Mouse (Mus musculus) c-Kit-negative CD71-positive TER-119-positive erythroid progenitor cells, embryonic 14.5 days (primary cell): ENCODE results near the gene Zdhhc23.

Source experiments
- DNase-seq: peaks from one replicate; pipeline ENCODE4 v3.0.0-alpha.2; 2013; ENCODE audit warnings: low read depth, low spot score

The Zdhhc23 gene

DNA sequence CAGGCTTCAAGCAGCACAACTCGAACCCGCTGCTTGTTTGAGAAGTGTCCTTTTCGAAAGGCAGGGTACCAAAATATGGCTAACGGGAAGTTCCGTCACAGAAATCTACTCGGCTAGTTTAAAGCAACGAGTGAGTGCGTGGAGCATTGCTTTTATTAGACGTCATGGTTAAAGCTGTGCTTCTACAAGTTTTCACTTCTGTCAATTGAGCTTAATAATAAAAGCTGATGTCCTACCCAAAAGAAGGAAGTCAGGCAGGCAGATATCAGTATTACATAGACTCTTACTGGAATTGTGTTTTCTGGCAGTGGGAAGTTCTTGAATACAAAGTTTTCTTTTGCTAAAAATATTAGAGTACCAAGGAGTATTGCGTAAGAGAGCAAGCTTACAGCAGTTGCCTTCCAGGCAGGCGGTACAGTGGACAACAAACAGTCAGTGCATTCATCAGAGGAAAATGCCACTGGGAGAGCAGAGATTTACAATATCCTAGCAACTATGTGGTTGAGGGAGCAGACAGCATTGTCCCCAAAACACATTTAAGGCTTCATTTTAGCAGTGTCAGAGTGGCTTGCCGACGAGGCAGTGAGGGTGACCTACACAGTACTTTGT is 13.7 kb downstream of the Zdhhc23 start:
- no peak for DNase-seq

DNA sequence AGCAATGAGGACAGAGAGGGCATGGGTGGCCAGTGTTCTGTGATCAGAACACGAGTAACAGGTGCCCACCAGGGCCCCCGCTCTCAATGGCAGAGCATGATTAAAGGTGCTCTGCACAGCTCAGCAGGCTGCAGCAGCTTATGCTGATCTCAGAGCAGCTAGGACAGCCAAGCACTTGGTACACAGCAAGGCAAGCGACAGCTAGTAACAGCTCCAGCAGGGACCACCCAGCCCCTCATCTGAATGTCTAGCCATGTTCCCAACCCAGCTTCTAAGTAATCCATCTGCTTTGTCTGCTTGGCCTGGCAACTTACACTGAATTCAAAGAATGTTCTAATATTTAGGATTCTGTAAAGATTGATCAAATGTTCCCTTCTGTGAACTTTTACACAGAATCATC is 15.8 kb downstream of the Zdhhc23 start:
- no peak for DNase-seq

DNA sequence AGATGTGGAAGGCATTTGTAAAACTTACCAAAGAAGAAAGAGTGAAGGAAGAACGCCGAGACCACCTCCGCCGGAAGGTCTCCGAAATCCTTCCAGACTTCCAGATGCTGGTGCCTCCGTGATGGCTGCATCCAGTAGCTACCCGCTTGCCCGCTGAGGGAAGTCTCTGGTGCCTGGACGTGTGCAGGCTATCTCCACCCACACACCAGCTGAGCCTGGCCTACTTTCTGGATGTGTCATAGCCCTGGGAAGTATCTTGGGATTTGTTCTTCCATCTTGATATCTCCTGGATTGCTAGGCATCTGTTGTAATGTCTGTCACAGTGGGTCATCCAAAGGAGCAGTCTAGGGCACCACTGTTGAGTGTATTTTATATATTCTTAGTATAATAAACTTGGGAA is 16.3 kb downstream of the Zdhhc23 start:
- DNase-seq: no peak

DNA sequence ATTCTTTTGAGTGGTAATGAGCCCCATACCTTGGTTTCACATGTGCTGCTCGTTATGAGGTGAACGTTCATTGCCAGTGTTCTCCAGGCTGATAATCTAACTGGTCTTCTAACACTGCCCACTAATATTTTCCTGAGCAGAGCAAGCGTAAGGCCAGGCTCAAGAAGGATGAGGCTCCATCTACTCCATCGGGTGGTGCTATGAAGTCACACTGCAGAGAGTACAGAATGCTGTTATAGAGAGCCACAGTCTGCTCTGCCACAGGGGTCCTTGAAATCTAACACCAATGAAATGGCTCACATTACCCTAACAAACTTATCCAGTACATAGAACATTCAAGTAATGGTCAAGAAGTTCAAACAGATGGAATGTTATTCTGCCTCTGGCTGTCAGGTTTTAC is 21.6 kb downstream of the Zdhhc23 start:
- no peak for DNase-seq

DNA sequence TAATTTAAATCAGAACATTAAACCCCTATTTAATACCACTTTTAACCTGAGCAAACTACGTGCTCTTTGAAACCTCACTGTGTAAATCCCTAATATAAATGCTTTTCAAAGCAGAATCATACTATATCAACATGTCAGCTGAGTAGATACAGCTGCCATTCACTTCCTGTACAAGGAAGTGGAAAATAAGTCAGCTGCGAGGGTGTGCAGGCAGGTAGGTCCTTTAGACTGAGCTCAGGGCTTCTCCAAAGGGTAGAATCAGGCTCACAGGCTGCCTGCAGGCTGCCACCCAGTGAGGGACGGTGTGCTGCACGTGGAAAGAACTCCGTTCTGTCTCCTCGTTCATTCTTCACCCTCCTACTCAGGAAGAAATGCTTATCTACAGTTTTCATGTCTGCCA is 24.7 kb downstream of the Zdhhc23 start:
- no peak for DNase-seq

DNA sequence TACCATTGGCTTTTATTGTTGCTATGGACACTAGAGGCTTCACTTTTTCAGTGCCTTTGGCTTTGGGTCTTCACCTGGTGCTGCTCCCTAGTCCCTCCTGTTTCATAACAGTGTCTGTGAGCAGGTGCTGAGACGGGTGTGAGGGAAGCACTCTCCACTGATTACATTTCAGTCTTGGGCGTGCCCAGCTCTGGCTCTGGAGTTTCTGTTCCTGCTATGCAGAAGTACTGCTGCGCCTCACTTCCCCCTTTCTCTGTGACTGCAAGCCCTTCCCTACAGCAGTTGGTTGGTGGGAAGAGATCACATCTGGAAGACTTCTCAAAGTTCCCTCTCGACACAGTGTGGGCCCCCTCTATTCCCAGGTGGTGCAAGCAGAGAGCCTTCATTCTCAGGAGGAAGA is 28.0 kb downstream of the Zdhhc23 start:
- no peak for DNase-seq

DNA sequence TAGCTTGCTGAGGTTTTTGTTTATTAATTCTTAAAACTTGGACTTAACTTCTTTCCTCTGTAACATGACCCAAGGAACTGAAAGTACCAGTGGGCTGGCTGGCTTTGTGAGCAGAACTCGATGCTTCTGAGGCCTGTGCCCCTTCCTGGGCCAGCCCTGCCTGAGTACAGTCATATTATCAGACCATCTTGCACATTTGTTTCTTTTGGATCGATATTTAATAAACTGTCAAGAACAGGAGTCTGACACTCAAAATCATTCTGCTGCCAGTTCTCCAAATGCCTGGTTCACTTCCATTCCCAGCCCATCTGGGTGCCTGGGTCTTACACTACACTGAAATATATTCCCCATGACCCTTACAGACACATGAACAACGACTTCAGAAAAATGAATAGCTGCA is 33.7 kb downstream of the Zdhhc23 start:
- DNase-seq: no peak

DNA sequence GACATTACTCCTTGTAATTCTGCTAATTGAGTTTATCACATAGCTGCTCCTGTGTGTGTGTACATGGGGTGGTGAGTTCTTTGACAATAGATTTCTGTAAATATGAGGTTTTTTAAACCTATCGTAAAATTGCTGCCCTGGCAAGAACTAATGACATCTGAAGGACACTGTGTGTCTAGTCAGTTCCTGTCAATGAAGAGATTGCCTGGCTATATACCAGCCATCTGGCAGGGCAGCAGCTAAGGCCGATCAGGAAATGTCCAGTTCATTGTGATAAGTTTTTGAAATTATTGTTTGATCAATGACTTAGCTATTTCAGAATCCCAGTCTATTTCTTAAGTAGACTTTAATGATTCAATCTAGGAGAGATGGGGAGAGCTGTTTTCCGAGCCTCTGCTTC is 34.2 kb downstream of the Zdhhc23 start:
- no peak for DNase-seq

DNA sequence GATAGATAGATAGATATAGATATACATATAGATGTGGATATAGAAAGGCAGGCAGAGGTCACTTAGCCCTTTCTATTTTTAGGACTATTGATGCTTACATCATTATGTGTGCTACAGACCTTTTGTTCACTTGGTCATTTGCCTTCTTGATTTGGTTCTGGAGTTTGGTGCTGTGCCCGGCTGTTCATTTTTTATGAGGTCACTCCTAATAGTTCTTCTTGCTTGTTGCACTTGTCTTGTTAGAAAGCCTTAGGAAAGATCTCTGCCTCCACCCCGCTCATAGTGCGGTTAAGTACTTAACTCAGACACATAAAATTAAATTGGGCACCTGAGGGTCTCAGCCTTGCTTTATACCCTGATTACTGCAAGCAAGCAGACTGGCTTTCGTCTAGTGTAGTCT is 38.7 kb downstream of the Zdhhc23 start:
- DNase-seq: no peak

DNA sequence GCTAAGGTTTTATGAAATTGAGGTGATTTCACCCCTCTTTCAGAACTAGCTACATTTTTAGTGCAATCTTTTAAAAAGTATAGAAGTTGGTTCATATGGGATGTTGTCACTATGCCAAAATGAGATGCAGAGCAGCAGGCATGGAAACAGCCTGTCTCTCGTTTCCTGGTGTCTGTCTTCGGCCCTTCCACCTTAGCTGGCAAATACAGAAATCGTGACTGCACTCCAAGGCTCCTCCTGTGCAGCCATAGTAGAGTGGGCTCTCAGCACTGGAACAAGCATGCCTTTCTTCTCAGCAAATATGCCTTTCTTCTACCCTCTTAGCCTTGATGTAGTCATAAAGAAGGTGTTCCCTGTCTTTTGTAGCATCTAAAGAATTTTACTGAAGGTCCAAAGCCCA is 43.7 kb downstream of the Zdhhc23 start:
- no peak for DNase-seq

DNA sequence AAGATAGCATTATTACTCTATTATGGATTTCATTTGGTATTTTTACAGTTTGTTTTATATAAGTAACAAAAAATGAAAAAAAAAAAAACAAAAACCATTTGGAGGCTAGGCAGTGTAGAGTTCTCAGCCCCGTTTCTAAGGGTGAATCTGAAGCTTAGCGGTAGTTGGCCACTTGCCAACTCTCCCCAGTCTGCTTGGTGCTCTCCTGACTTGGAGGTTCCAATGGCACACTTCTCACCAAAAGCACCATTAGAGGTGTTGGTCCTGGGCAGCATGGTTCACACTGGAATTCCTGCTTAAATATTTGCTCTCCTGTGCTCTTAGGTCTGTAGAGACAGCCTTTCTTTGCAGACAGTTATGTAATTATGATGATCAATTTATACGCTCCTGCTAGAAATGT is 44.2 kb downstream of the Zdhhc23 start:
- no peak for DNase-seq

DNA sequence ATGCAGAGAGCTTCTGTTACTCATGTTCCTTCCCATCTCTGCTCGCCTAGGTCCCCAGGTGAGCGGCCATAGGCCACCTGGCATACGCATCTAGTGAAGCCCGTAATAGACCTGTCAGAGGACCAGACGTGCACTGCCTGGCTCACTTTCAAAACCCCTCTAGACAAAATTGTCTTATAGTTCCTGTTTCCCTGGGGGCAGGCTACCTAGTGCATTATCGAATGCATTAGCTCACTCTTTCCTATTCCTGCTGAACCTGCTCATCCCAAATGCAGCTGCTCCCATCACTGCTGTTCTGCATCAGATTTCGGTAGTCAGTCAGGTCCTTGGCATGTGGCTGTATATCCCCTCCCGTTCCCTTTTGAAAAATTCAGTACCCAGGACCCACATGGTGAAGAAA is 44.7 kb downstream of the Zdhhc23 start:
- DNase-seq: no peak

DNA sequence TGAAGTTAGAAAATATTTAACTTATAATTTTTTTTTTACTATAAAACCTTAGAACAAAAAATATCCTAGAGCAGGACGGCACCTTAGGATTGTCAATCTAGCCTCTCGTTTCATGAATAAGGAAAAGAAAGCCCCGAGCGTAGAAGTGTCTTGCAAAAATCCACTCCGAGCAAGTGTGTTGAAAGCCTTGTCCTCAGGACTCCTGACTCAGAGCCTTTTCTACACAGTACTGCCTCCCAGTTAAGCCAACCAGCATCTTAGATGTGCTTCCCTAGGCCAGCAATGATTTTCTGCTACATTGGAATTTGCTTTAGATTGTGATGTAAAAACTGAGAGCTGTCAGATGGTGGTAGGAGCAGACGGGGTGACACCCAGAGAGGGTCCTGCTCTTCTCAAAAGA is 46.5 kb downstream of the Zdhhc23 start:
- DNase-seq: no peak

DNA sequence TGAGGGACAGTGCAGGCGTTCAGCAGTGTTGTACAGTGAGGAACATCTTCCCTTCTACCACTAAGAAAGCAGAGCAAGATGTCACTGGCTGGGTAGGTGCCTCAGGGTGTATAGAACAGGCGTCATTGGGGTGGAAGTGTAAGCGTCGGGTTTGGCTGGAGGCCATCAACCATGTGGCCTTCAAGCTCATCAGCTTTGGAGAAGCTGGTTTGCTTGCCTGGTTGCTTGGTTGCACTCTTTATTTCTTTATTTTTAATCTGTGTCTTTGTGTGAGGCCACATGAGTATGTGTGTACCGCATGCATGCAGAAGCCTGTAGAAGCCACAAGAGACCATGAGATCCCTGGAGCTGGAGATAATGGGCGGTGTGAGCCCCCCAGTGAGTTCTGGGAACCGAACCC is 47.3 kb downstream of the Zdhhc23 start:
- DNase-seq: no peak

DNA sequence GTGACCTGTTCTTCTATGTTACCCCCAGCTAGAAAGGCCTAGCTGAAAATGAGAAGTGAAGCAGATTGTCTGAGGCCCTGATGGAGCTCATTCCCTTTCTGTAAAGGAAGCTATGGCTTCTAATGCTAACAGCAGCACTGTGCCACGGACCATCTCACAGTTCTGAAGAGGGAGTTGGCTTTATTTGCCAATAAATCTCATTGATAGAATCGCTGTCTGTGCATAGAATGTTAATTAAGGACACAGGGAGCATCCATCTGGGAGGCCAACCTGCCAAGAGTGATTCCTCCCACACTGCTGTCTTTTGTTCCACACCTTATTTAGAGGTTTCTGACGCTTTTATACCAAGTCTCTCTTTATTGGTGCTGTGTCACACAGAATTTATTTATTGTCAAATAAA is 48.1 kb downstream of the Zdhhc23 start:
- no peak for DNase-seq

DNA sequence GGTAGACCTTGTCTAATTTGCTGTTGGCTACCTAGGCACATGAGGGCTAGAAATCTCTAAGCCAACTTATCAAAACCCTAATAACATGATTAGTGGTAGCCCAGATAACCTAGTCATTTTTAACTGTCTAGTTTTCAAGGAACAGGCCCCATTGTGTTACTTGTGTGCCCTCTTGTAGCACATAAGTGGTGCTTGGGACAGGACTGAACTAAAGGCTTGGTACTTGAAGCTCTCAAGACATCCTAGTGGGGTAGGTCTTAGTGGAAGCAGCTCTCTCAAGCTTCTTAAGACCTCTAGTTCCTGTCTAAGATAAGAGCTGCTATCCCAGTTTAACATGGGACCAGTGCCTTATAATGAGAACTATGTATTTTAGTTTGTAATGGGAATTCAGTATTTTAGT is 49.0 kb downstream of the Zdhhc23 start:
- no peak for DNase-seq

DNA sequence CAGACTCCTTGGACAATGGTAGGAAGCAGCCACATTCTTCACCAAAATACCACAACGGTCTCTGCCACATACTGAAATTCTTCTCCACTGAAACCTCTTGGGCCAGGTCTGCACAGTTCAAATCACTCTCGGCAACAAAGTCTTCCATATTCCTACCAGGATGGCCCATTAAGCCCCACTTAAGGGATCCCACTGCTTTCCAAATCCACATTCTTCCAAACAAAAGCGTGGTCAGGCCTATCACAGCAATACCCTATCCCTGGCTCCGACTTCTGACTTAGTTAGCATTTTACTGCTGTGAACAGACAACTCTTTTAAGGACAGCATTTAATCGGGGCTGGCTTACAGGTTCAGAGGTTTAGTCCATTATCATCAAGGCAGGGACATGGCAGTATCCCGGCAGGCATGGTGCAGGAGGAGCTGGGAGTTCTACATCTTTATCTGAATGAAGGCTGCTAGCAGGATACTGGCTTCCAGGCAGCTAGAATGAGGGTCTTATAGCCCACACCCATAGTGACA is 53.2 kb downstream of the Zdhhc23 start, which contains the start of gene Qtrt2:
Gene Qtrt2, minus strand, starts transcription at position 469 of the 519 bp plus-strand sequence.
- no peak for DNase-seq

DNA sequence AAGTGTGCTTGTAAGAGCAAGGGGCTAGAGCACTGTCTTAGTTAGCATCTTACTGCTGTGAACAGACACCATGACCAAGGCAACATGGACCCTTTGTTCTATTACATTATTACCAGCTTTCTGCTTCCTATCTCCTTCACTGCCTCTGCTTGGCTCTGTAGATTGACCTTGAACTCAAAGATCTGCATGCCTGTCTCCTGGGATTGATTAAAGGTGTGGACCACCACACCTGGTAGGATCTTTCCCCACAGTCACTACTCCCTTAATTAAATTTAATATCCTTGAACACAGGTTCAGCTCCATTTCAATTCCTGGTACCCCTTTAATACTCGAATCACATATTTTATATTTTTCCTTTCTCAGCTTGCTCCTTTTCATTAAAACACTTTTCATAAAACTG is 53.7 kb downstream of the Zdhhc23 start:
- DNase-seq: no peak

DNA sequence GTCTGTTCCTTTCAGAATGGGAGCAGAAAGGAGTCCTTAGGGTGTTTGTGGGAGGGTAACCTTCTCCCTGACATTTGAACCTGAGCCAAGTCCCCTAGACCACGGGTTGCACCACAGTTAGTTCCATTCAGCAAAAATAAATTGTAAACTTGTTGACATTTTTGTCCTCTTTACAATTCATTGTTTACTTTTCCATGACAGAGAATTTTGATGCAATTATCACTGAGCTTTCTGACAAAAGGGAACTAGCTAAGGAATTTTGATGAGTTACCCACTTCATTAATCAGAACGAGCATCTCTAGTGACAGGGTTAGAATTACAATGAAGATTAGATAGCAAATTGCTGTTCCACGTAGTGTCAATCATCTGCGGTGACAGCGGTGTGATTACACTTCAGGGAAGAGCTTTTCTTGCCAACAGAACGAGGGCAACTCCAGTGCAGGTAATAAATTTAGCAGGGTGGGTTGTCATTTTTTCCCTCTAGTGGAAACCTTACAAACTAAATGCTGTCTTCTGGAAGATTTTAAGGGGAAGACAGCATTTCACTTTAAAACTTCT is 54.5 kb downstream of the Zdhhc23 start:
- DNase-seq: no peak

DNA sequence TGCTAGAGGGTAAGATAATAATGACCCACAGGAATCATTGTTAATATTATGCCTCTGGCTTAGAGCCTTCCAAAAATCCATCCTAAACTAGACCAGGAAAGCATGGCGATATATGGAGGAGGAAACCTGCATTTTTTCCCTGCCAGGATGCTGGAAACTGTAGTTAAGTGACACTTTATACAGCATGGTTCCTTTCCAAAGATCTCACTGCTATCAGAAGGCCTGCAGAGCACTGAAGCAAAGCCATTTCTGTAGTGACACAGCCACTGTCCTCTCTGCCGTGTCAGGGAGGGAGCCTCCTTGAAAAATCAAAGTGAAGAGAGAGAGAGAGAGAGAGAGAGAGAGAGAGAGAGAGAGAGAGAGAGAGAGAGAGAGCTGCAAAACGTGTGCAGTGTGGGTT is 57.0 kb downstream of the Zdhhc23 start:
- no peak for DNase-seq

DNA sequence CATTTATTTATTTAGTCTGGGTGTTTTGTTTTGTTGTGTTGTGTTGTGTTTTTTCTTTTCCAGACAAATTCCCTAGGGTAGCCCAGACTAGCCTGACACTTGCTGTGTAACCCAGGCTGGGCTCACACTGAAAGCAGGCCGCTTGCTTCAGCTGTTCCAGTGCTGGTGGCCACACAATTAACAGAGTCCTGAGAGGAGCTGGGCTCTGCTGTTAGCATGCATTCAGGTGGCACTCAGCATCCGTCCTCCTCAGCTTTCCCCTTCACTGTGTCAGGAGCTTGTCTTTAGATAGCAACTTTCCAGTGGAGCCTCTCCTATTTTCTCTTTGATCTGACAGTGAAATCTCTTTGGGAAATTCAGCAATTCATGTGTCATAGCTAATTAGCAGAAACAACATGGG is 57.6 kb downstream of the Zdhhc23 start:
- DNase-seq: no peak

DNA sequence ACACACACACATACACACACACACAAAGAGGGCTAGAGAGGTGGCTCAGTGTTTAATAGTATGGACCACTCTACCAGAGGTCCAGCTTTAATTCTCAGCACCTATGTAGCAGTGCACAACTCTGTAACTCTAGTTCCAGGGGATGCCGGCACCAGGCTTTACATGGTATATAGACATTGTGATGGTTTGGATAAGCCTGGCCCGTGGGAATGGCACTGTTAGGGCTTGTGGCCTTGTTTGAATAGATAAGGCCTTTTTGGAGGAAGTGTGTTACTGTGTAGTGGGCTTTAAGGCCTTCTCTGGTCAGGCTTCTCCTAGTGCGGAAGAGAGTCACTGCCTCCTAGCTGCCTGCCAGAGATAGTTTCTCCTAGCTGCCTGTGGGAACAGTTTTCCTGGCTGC is 60.7 kb downstream of the Zdhhc23 start:
- DNase-seq: no peak
